Mouse (Mus musculus) regulatory T cell (primary cell): Measurements from ENCODE around the gene Spata2.

ENCODE experiments used
- in situ Hi-C: fragments of 300-600 bp; cut with MboI, MseI; formaldehyde crosslinking; loops from one replicate; pipeline ENCODE4 v1.15.1; 2025; ENCODE audit warnings: high pct_unique_total_duplicates

Spata2 gene

DNA sequence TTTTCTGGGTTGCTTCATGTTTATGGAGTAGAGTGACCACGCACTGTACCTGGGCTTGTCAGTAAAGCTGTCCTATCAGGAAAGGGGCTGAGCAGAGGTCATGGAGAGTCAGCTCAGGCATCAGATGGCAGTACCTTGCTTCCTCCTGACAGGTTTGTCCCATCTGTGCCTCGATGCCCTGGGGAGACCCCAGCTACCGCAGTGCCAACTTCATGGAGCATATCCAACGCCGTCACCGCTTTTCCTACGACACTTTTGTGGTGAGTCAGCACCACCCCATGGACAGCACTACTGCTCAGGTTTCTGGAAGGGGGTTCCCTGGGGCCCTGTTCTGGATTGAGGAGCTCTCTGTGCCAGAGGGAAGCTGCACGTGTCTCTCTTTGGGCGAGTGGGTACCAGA lies 19.7 kb upstream of the Spata2 start:
- in situ Hi-C loops, result no loop called here

DNA sequence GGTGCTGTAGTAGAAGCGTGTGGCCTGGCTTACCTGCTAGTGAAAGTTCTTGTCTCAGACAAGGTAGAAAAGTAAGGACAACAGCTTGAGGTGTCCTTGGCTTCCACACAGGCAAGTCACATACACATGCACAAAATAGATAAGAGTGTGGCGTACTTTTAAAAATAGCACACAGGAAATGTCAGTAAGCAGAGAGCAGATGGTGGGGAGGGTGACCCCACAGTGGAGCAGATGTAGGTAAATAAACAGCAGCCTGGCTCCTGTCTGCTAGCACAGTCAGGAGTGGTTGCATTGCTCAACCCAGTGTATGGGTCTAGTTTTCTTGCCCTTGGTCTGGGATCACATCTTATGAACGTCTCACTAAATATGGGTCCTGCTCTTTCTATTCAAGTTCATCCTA lies 17.8 kb upstream of the Spata2 start:
- in situ Hi-C loops, result no loop called here

GRCm38 (mm10) chr2:167508569-167508968 lies 15.9 kb upstream of the Spata2 start:
- in situ Hi-C loops, result no loop called here

- in situ Hi-C loops, result no loop called here
Measured at GRCm38 (mm10) chr2:167507719-167508385, 15.2 kb upstream of the Spata2 start.

DNA sequence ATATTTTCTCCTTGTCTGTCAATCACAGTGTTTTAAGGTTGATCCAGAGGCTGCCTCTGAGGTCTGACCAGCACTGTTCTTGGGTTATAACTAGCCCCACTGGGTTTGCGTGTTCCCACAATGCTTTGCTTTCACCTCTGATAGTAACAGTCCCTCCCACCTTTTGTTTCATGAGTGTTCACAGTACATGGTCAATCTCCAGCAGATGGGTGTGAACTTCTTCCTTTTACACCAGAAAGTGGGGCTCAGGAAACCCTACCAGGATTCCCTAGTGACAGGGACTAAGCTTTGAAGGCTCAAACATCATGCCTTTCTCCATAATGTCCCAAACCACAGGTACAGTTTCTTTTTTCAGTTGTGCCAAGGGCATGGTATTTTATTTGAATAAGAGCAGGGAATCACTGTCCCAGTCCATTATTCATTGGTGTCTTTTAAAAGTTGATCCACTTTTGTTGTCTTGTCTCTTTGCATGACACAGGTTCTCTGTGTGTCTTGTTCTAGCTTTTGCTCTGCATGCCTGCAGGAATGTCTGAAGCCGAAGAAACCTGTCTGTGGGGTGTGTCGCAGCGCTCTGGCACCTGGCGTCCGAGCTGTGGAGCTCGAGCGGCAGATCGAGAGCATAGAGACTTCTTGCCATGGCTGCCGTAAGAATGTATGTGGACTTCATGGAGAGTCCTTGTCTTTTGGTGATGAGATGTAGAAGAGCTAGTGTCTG lies 14.0 kb upstream of the Spata2 start:
- in situ Hi-C loops, result no loop called here

GRCm38 (mm10) chr2:167505127-167505526 lies 12.4 kb upstream of the Spata2 start:
- in situ Hi-C loops, result no loop called here

- in situ Hi-C loops, result loop anchor here (5.0 kb wide), 1 partner anchor 442 kb away; the partner anchor contains the start of gene Znfx1
Measured at GRCm38 (mm10) chr2:167503896-167504349, 11.2 kb upstream of the Spata2 start.

DNA sequence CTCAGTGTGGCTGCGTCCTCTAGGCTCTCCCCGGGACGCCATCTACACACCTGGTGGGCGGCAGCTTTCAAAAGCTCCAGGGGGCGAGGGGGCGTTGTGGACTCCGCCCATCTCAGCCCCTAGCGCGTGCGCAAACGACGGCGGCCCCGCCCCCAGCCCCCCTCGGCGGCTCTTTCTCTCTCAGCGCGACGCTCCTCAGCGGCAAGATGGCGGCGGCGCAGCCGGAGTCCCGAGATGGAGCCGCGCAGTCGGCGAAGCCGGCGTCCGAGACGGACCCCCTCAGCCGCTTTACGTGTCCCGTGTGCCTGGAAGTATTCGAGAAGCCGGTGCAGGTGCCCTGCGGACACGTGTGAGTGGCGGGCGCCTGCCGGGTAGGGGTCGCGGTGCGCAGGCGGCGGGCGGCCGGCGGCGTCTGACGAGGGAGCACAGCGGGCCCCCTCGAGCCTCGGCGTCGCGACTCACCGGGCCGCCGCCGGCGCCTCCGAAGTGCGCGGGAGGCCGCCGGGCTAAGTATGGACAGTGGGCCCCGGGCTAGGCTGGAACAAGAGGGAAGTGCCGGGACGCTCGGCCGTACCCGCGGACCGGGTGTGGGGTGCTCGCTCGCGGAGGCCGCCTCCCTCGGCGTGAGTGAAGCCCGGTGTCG lies 10.7 kb upstream of the Spata2 start:
- in situ Hi-C loops, result loop anchor here (5.0 kb wide), 1 partner anchor 441 kb away; the partner anchor contains the start of gene Znfx1

GRCm38 (mm10) chr2:167502554-167503252 lies 10.0 kb upstream of the Spata2 start:
- in situ Hi-C loops, result loop anchor here (5.0 kb wide), 1 partner anchor 440 kb away; the partner anchor contains the start of gene Znfx1

- in situ Hi-C loops, result no loop called here
Measured at GRCm38 (mm10) chr2:167497272-167497671, 4.6 kb upstream of the Spata2 start.

DNA sequence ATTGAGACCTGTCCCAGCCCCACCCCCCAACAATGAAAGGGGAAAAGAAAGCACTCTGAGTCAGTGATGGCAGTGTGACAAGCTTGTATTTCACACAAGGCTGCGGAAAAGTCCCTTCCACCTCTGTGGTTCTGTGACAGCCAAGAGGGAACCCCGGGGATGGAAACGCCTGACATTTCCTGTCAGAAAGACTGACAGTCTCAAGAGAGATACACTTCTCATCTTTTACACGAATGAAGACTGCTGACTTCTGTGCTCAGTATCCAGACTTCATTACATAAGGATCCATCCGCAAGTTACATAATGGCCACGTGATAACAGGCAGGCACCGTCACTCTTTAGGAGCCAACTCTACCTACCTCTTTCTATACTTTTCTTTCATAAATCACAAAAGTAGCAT lies 3.8 kb upstream of the Spata2 start:
- in situ Hi-C loops, result no loop called here

- in situ Hi-C loops, result no loop called here
Measured at GRCm38 (mm10) chr2:167491757-167492708, 654 bp downstream of the Spata2 start, which contains the start of gene Rnf114. Gene Rnf114, plus strand, starts transcription at chr2:167492645.

DNA sequence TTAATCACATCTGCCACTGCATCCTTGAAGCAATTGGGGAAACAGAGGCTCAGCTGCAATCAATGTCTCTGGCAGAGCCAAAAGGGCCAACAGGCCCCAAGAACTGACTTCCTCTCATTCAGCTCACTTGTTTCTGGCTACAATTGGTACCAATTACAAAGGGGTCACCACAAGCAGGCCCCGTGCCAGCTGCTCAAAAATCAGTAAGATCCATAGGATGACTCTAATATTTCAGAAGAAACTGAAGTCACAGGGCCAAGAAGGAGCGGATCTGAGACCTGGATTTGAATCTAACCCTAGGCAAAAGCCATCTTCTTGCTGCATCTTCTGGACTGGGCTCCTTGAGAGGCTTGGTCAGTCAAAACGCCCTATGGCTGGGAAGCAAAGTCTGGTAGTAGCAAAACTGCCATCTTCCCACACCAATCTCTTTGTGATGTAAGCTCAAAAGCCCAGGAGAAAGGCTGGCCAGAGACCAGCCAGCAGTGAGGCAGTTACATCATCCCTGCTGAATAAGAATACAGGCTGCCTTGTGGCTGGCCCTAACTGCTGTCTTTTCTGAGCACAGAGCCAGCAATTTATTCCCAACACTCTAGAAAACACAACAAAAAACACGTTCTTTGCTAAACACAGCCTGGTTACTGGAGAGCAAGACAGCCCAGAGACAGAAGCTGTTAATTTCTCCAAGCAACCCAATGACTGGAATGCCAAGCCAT lies 1.7 kb downstream of the Spata2 start:
- in situ Hi-C loops, result no loop called here

DNA sequence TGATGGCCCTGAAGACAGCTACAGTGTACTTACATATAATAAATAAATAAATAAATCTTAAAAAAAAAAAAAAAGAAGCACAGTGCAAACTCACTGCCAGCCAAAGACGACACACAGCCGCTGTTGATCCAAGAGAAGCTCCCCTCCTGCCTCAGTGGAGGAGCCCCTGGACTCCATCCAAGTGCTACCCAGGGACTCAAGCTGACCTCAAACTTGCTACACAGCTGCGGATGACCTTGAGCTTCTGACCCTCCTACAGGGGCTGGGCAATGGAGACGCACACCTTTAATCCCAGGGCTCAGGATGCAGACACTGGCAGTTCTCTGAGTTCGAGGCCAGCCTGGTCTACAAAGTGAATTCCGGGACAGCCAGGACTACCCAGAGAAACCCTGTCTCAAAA lies 4.7 kb downstream of the Spata2 start:
- in situ Hi-C loops, result no loop called here

- in situ Hi-C loops, result no loop called here
Measured at GRCm38 (mm10) chr2:167487551-167487950, 5.1 kb downstream of the Spata2 start.

DNA sequence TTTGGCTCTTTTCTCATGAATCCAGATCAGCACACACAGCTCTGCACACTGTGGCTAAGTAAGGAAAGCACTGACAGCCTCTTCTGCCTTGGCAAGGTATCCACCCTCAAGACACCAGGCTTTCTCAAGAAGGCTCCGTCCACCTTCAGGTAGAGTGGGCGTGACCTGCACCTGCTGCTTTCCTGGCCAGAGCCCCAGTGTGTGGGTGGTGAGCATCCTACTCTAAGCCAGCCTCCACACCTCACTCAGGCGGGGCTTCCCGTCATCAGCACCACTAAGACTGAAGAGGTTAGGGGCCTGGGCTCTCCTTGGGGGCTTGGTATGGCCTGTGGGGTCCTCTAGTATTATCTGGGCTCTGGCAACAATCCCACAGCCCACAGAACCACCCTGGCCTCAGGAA lies 6.1 kb downstream of the Spata2 start:
- in situ Hi-C loops, result no loop called here

DNA sequence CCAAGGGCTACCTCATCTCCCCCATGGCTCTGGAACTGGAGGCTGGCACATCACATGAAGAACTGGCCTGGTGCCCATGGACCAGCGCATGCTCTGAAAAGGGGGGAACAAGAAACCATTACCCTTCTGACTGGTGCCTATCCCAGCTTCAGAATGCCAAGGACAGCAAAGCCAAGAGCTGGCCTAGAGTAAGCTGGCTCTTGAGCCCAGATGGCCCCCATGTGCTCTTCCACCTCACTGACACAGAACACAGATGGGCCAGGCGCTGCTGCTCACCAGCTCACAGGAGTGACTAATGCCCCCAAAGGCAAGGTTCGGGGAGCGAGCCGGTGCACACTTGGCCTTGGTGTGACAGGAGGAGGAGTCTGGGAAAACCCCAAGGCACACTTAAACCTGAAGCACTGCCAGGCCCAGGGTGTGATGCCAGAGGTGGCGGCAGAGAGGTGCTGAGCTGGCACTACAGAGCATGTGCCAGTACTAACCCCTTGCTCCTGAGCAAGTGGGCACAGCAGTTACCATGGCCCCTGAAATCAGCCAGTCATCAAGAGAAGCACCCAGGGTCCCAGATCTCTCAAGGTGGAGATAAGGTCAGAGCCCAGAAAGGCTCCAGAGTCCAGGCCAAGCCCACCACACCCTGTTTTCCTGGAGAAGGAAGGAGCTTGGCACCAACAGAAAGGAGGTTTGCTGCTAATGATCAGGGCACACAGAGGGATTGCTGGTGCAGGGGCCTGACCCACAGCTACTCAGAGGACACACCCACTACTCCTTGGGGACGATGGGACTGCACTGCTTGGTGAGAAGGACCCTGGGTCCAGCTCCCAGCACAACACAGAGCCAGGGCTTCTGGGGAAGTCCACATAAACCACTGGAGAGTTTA lies 6.9 kb downstream of the Spata2 start:
- in situ Hi-C loops, result no loop called here

GRCm38 (mm10) chr2:167484932-167485331 lies 7.8 kb downstream of the Spata2 start:
- in situ Hi-C loops, result no loop called here

DNA sequence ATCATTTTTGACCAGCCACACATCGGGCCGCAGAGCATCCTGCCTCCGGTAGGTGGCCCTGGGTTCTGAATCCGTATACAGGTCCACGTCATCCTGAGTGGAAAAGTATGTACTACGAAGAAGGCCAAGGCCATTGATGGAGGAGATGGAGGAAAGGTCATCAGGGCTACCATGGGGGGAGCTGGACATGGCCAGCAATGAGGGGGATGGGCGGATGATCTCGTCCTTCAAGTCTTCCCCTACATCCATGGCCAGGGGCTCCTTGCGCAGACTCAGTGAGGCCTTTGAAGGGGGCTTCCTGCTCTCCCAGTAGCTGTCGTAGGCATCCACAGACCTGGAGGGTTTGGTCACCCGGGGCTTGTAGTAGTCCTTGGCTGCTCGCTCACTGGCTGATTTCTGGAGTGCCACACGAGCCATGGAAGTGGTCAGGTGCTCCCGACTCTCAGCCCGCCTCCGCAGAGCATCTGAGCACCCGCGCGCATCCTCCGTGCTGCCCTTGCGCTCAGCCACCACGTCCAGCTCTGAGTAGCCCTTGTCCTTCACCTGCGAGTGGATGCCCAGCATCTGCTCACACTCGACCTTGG lies 8.8 kb downstream of the Spata2 start:
- in situ Hi-C loops, result no loop called here
